Mouse (Mus musculus) activated CD4-positive, CD25-positive, alpha-beta regulatory T cell (primary cell): ENCODE data around the gene Smr3a. TPM values are rescaled to one million over a fixed set of nuclear protein-coding genes. Genes with fewer than 3 reads are reported as not detected.

Experiments
- polyA plus RNA-seq, 2 experiments: library from polyadenylated mRNA; unstranded; fragments of 100-300 nt; shearing (Covaris generic); gene quantifications; one replicate each; pipeline ENCODE4 v1.2.1; 2017

Gene Smr3a
- under 1 TPM in 1 of 2 experiments, not detected in 1; 0.85 TPM for polyA plus RNA-seq

DNA sequence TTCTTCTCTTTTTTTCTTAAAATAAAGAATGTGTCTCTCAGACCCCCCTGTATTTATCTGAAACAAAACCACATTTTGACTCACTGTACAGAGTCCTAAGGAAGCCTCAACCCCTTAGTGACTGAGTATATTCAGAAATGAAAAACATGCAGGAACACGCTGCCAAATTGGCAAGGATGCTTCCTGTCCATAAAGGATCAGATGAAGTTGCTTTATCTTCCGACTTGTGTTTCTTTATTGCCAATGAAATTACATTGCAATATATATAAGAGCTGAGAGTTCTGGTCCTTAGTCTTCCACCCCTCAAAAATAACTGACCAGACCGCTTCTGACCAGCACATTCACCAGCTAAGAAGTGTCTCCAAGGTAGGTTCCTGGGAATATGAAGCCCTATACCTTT lies at the start of gene Smr3a:
Gene Smr3a, plus strand, starts transcription at position 301 of the 400 bp plus-strand sequence.

DNA sequence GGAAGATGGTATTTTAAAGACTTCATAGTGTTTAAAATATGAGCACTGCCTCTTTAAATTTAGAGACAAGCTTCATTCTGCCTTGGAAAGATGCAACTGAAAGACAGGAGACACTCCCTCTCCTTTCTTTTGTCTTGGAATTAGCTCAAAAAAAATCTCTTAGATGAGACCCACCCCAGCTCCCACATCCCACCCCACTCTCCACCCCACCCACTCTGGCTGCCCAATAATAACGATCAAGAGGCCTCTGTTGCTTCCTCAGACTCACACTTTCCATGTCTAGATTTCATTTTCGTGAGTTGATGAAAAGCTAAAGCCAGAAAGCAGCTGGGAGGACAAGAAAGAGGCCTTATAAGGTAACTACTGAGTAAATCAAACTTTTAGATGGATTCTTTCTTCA lies 33.1 kb upstream of the Smr3a start, which contains the start of the genes 2310003L06Rik and Gm28434:
Gene 2310003L06Rik, plus strand, starts transcription at position 259 of the 400 bp plus-strand sequence.
Gene Gm28434, plus strand, starts transcription at position 317 of the 400 bp plus-strand sequence.

DNA sequence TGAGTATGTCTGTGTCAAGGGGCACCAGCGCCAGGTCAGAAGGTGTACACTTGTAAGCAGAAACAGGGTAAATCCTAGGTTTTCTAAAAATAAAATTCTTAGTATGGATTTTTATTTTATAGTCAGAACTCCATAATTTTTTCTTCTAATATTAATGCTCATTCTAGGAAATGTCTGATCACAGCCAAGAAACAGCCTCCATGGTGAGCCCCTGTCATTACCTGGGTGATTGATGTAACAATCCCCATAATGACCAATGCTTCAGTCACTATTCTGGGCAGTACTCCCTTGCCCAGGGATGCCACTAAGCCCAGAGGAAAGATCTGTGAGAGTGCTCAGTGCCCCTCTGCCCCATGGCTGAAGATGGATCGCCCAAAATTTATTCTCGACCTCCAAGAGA lies 23.2 kb upstream of the Smr3a start, which contains the start of gene Cabs1:
Gene Cabs1, plus strand, starts transcription at position 301 of the 400 bp plus-strand sequence.

Other genes with a start within 250 kb of the Smr3a start
- gene Csn1s2a, start 228.0 kb upstream of the Smr3a start, polyA plus RNA-seq = 1 to 10 TPM in 1 of 2 experiments, not detected in 1; 1.3 TPM
- gene Csn1s2b, start 194.5 kb upstream of the Smr3a start, polyA plus RNA-seq = under 1 TPM in 1 of 2 experiments, not detected in 1; 0.31 TPM
- under 1 TPM in 1 of 2 experiments, not detected in 1; 0.57 TPM for gene Prr27, start 176.9 kb upstream of the Smr3a start, polyA plus RNA-seq
- not detected for gene Odam, start 117.5 kb upstream of the Smr3a start, polyA plus RNA-seq
- gene Csn3, start 77.0 kb upstream of the Smr3a start, polyA plus RNA-seq = not detected
- gene 2310003L06Rik, start 33.1 kb upstream of the Smr3a start, polyA plus RNA-seq = under 1 TPM in 1 of 2 experiments, not detected in 1; 0.13 TPM
- gene Gm28434, start 33.0 kb upstream of the Smr3a start, polyA plus RNA-seq = not detected
- gene Cabs1, start 23.1 kb upstream of the Smr3a start, polyA plus RNA-seq = not detected
- not detected for gene Smr2, start 84.0 kb downstream of the Smr3a start, polyA plus RNA-seq
- gene Gm11116, start 109.0 kb downstream of the Smr3a start, polyA plus RNA-seq = not detected
- gene Gm11115, start 151.6 kb downstream of the Smr3a start, polyA plus RNA-seq = not detected